ENCODE assay signal across 29 mouse cellular contexts in the genomic region with DNA sequence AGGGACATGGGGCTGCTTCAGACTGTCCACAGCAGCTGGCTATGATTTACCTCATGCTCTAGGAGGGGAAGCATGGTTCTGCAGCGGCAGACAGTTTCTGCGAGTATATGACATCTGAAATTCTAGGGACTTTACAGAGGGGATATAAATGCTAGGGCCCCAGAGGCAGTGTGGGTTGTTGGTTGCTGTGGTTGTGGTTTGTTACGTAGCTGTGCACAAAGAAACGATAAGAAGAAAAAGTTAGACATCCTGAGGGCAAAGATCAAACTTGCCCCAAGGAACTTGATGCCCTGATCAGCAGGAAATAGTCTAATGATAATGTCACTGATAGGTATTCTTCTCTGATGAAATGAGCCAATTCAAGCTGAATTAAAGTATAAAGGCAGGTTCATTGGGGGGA. TPM values are rescaled to one million over a fixed set of nuclear protein-coding genes. Genes with fewer than 3 reads are reported as not detected.
DNase-seq lines count a peak whose midpoint lies in the region; ATAC-seq and TF ChIP-seq lines count a peak whose summit lies in the region.
"Had no signal": no experiment of that assay in that cellular context is flagged by ENCODE, and none has a peak within 500 bp of the region (broad histone marks: within the 10 kb centered on the region; RNA-seq: fewer than 3 reads in every experiment).

No protein-coding gene starts in this region.

- H3K4me2 ChIP-seq in stomach, postnatal 0 days (replicated peaks; ENCODE audit: low read depth), result no peak overlapping the region
- H3K4me2 ChIP-seq: embryonic facial prominence, embryonic 15.5 days; heart, embryonic 15.5 days; hindbrain, embryonic 15.5 days; midbrain, embryonic 15.5 days; stomach, embryonic 15.5 days had no signal

- no peak overlapping the region for H3K27ac ChIP-seq in heart, embryonic 10.5 days
- H3K27ac ChIP-seq in stomach, postnatal 0 days (replicated peaks), result no peak overlapping the region
- H3K27ac ChIP-seq: embryonic facial prominence, embryonic 15.5 days; heart, adult 2 months; heart, embryonic 15.5 days; hindbrain, embryonic 15.5 days; limb, embryonic 10.5 days; midbrain, embryonic 15.5 days; stomach, embryonic 15.5 days had no signal

- H3K4me1 ChIP-seq in heart, embryonic 10.5 days, result no peaks in the 10 kb centered on the region
- H3K4me1 ChIP-seq in stomach, postnatal 0 days (replicated peaks; ENCODE audit: control insufficient read depth, insufficient read depth), result no peaks in the 10 kb centered on the region
- H3K4me1 ChIP-seq: embryonic facial prominence, embryonic 15.5 days; heart, embryonic 15.5 days; hindbrain, embryonic 15.5 days; limb, embryonic 10.5 days; midbrain, embryonic 15.5 days; stomach, embryonic 15.5 days had no signal

- TF ChIP-seq EP300 in stomach, postnatal 0 days (optimal IDR thresholded peaks at IDR 0.05), result no peak

- H3K27me3 ChIP-seq in heart, embryonic 10.5 days (ENCODE audit: insufficient read depth, poor library complexity, severe bottlenecking), result no peaks in the 10 kb centered on the region
- no peaks in the 10 kb centered on the region for H3K27me3 ChIP-seq in stomach, postnatal 0 days (ENCODE audit: control insufficient read depth, insufficient read depth, low read length)
- H3K27me3 ChIP-seq: embryonic facial prominence, embryonic 15.5 days; heart, embryonic 15.5 days; hindbrain, embryonic 15.5 days; megakaryocyte, embryonic 14.5 days; midbrain, embryonic 15.5 days; stomach, embryonic 15.5 days had no signal

- peak; percentile 50 for ATAC-seq in granulocyte monocyte progenitor cell, adult 5-6 weeks (replicated peaks; ENCODE audit: poor library complexity, severe bottlenecking)
- no peak for ATAC-seq in stomach, postnatal 0 days (ENCODE audit: low FRiP score, low TSS enrichment)
- ATAC-seq: liver, postnatal 0 days; midbrain, embryonic 15.5 days had no signal

- no peak for TF ChIP-seq CTCF in stomach, postnatal 0 days (IDR thresholded peaks at IDR 0.05; ENCODE audit: low read depth)

- 83% methylated on average over 4 of the region's 4 CpGs for WGBS in heart, embryonic 10.5 days
- WGBS in stomach, postnatal 0 days, result 90% methylated on average over 4 of the region's 4 CpGs

- H3K9me3 ChIP-seq in heart, embryonic 10.5 days, result no peaks in the 10 kb centered on the region
- H3K9me3 ChIP-seq in stomach, postnatal 0 days (ENCODE audit: control insufficient read depth, low read length), result no peaks in the 10 kb centered on the region
- H3K9me3 ChIP-seq: embryonic facial prominence, embryonic 15.5 days; heart, embryonic 15.5 days; hindbrain, embryonic 15.5 days; limb, embryonic 10.5 days; megakaryocyte, embryonic 14.5 days; midbrain, embryonic 15.5 days; stomach, embryonic 15.5 days had no signal

- no peak overlapping the region for H3K9ac ChIP-seq in stomach, postnatal 0 days (ENCODE audit: low read length)
- H3K9ac ChIP-seq: embryonic facial prominence, embryonic 15.5 days; heart, embryonic 15.5 days; hindbrain, embryonic 15.5 days; liver, postnatal 0 days; midbrain, embryonic 15.5 days; stomach, embryonic 15.5 days had no signal

- H3K36me3 ChIP-seq in heart, embryonic 10.5 days, result peaks cover 25% of the 10 kb centered on the region
- peaks cover 2% of the 10 kb centered on the region; the same call in 1 of the 2 replicates for H3K36me3 ChIP-seq in stomach, postnatal 0 days (ENCODE audit: control insufficient read depth, insufficient read depth, low read length)
- H3K36me3 ChIP-seq: embryonic facial prominence, embryonic 15.5 days; stomach, embryonic 15.5 days had no signal

- peak; percentile 82 for DNase-seq in heart, adult 11 months
- no peak for DNase-seq in heart, embryonic 10.5 days (ENCODE audit: low spot score)
- peak; percentile 84 for DNase-seq in CD4-positive, CD25-positive, alpha-beta regulatory T cell, adult 2 months (ENCODE audit: low read depth, low spot score)
- peak; percentile 7 for DNase-seq in stomach, postnatal 0 days (ENCODE audit: low spot score)
- DNase-seq in kidney, postnatal 10 days, result no peak
- no peak for DNase-seq in right cerebral cortex, postnatal 14 days
- no peak for DNase-seq in cerebellum, postnatal 36 days
- DNase-seq: adrenal gland, postnatal 10 days; cerebellum, adult 9-11 months; embryo, embryonic 11 days; gastrocnemius, postnatal 10 days; heart, adult 2 months; heart, postnatal 4 days; kidney, adult 8-10 months; kidney, postnatal 25 days; liver, postnatal 0 days; lung, postnatal 10 days had no signal

- no peak overlapping the region for H3K4me3 ChIP-seq in heart, embryonic 10.5 days
- no peak overlapping the region for H3K4me3 ChIP-seq in stomach, postnatal 0 days (ENCODE audit: low read depth, low read length)
- H3K4me3 ChIP-seq: embryonic facial prominence, embryonic 15.5 days; heart, adult 2 months; heart, embryonic 15.5 days; hindbrain, embryonic 15.5 days; limb, embryonic 10.5 days; megakaryocyte, embryonic 14.5 days; midbrain, embryonic 15.5 days; myocyte; stomach, embryonic 15.5 days had no signal

RNA-seq across cellular contexts. Expression of gene Tspan13, which starts 22.7 kb away (rescaled TPM):
- 72.7 and 75.8 TPM in 2 replicates for polyA plus RNA-seq in heart, embryonic 10.5 days (2016; fragmentation: Nextera tagmentation; extraction: Ambion mirVana)
- 14.9 and 18.8 TPM in 2 replicates for total RNA-seq in granulocyte monocyte progenitor cell, adult 5-6 weeks (2014; fragmentation: Nextera tagmentation)
- total RNA-seq in granulocyte monocyte progenitor cell, adult 5-6 weeks (2017), result 7.7 and 8.2 TPM in 2 replicates
- 121 and 129 TPM in 2 replicates for polyA plus RNA-seq in stomach, postnatal 0 days (2015; fragmentation: Nextera tagmentation; extraction: Ambion mirVana)

RNA-seq across cellular contexts. Expression of gene Agr2, which starts 26.9 kb away (rescaled TPM):
- not detected in 2 replicates for polyA plus RNA-seq in heart, embryonic 10.5 days (2016; fragmentation: Nextera tagmentation; extraction: Ambion mirVana)
- not detected in 2 replicates for total RNA-seq in granulocyte monocyte progenitor cell, adult 5-6 weeks (2014; fragmentation: Nextera tagmentation)
- not detected in 2 replicates for total RNA-seq in granulocyte monocyte progenitor cell, adult 5-6 weeks (2017)
- 1,362 and 1,533 TPM in 2 replicates for polyA plus RNA-seq in stomach, postnatal 0 days (2015; fragmentation: Nextera tagmentation; extraction: Ambion mirVana)
- total RNA-seq: adrenal gland, postnatal 10 days; gastrocnemius, postnatal 10 days; heart, adult 2 months; heart, postnatal 4 days; left cerebral cortex, adult 8-10 months; liver, adult 2 months; neutrophil, adult 5-6 weeks had no signal
- polyA plus RNA-seq: limb, embryonic 10.5 days; liver, postnatal 0 days; myocyte had no signal

Comparison
In these comparisons a context has a peak if more than half of its experiments do, and no peak if none do; other contexts are left out.
1. DNase-seq: peak in heart, adult 11 months (single experiment), CD4-positive, CD25-positive, alpha-beta regulatory T cell, adult 2 months (single experiment) and stomach, postnatal 0 days (single experiment); none in heart, embryonic 10.5 days (single experiment), kidney, postnatal 10 days (single experiment), right cerebral cortex, postnatal 14 days (single experiment) and cerebellum, postnatal 36 days (0 of 2).
2. RNA of gene Agr2, which starts 26.9 kb away (polyA plus RNA-seq): 1,362 to 1,533 TPM in stomach, postnatal 0 days; not detected in heart, embryonic 10.5 days; every median in the first group is over 1,000 times any median in the second.